Mouse (Mus musculus): ENCODE measurements around the gene Elmod3. TPM values are rescaled to one million over a fixed set of nuclear protein-coding genes. Genes with fewer than 3 reads are reported as not detected.

Elmod3 gene
- polyA plus RNA-seq, 1 experiment from 2014 or later = 16.7 TPM

DNA sequence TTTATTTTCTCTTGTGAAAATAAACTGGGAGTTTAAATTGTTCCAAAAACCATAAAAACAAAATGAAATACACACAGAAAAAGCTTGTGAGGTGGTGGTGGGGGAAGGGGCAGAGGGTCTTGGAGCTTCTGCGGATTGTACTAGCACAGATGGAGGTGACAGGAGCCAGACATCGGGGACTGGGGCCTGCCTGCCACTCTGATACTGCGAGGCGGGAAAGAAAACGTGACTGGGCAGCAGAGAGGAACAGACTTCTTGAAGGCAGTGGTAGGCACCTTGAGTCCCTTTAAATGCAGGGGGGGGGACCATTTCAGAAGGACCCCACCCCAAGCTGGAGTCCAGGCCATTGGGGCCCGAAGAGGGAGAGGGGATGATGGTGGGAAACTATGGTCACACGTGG lies 28.2 kb upstream of the Elmod3 start:
- Histone ChIP-seq H3K4me1 (no peaks in the 10 kb centered on the region), H3K4me2 (replicated peaks) (no peak overlapping the region), H3K9me3 (no peaks in the 10 kb centered on the region), H3K27me3 (no peaks in the 10 kb centered on the region), H3K36me3 (peaks cover 63% of the 10 kb centered on the region), H3K4me3 (no peak overlapping the region), H3K9ac (no peak overlapping the region), H3K27ac (no peak overlapping the region)
- 84% methylated on average over 7 of the region's 7 CpGs for WGBS
- no peak for ATAC-seq (ENCODE audit: low FRiP score, low read depth)

DNA sequence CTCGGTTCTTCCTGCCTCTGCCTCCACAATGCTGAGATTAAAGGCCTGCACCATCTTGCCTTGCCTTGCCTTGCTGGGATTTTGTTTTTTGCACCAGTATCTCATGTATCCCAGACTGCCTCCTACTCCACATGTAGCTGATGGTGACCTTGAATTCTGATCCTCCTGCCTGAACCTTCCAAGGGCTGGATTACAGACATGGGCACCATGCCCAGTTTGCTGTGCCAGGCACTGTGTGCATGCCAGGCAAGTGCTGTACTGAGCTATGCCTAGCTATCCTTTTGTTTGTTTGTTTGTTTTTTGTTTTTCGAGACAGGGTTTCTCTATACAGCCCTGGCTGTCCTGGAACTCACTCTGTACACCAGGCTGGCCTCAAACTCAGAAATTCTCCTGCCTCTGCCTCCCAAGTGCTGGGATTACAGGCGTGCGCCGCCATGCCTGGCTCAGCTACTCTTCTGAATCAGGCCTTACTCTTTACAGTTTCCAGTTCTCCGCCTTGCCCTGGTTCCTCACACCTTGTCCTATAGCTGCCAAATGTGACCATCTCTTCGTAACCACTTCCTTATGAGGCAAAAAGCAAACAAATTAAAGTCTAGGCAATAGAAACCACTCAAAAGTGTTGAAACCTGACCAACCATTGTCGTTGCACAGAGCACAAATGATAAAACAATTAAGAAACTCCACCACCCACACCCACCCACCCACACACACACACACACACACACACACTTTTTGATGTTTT lies 25.6 kb upstream of the Elmod3 start:
- 91% methylated on average over 8 of the region's 8 CpGs for WGBS
- Histone ChIP-seq H3K9ac (no peak overlapping the region), H3K4me2 (replicated peaks) (no peak overlapping the region), H3K4me3 (no peak overlapping the region), H3K36me3 (peaks cover 38% of the 10 kb centered on the region), H3K27me3 (no peaks in the 10 kb centered on the region), H3K27ac (no peak overlapping the region), H3K4me1 (no peaks in the 10 kb centered on the region), H3K9me3 (no peaks in the 10 kb centered on the region)
- no peak for ATAC-seq (ENCODE audit: low FRiP score, low read depth)

DNA sequence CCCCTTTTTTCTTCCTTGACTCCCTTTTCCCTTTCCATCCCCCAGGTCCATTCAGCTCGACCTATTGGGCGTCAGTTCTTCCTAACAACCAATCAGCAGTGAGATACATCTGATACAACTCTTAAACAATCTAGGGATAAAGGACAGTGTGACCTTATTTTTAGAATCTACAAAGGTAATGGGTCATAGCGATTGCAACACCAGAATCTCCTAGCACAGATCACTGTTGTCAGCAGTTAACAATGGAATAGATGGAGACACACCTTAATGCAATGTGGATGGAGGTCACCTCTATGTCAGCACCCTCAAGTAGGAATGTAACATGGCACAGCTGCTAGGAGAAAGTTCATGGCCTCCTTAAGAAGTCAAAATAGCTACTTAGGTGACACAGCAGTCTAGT lies 24.7 kb upstream of the Elmod3 start:
- no peak overlapping the region for H3K27ac ChIP-seq
- H3K4me2 ChIP-seq (replicated peaks) = no peak overlapping the region
- H3K4me1 ChIP-seq = no peaks in the 10 kb centered on the region
- ATAC-seq (ENCODE audit: low FRiP score, low read depth) = no peak
- H3K36me3 ChIP-seq = peaks cover 29% of the 10 kb centered on the region
- H3K9me3 ChIP-seq = no peaks in the 10 kb centered on the region
- no peaks in the 10 kb centered on the region for H3K27me3 ChIP-seq
- no peak overlapping the region for H3K9ac ChIP-seq
- H3K4me3 ChIP-seq = no peak overlapping the region
- 41% methylated on average over 3 of the region's 3 CpGs for WGBS

DNA sequence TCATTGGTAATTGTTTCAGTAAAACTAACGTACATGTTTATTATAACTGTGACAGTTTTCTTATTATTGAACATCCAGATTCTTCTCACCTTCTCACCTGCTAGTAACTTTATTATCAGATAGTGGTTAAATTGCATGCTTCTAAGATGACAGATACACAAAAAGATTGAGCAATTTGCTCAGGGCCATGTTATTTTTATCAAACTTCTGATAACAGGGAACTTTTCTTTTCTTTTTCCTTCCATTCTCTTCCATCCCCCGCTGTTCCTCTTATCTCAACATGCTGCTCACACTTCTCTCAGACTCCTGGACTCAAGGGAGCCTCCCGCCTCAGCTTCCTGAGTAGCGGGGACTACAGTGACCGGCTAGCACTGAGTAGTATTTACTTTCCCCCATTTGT lies 22.7 kb upstream of the Elmod3 start:
- no peak overlapping the region for H3K4me2 ChIP-seq (replicated peaks)
- 80% methylated on average over 5 of the region's 5 CpGs for WGBS
- no peak for ATAC-seq (ENCODE audit: low FRiP score, low read depth)

DNA sequence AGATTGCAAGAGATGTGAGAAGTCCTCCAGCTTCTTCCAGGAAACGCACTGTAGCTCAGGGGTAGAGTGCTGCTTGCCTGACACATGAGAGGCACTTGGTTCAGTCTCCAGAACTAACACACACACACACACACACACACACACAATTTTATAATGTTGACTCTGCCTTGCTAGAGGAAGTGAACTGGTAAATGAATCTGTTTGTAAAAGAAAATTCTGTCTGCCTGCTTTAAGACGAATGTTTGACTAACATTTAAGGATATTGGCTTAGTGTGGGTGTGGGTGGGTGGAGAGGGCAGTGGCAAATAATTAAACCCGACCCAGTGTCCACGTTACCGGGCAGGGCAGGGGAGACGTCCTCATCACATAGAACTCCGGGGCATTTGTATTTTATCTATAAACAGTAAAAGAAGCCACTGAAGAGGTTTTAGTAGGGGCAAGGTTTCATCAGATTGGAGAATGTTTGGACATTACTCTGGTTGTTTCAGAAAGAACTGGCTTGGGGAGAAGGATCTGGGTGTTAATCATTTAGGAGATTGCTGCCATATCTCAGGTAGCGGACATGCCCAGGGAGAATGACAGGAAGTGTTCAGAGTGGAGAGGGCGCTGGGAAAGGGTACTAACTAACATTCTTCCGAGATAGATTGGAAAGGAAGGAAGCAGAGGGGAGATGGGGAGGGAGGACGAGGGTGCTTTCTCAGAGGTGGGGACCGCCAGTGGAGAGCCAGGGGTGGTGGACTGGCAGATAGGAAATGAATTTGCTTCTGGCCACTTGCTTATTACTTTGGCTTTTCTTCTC lies 21.7 kb upstream of the Elmod3 start:
- H3K36me3 ChIP-seq = peaks cover 3% of the 10 kb centered on the region; the same call in 1 of the 2 replicates
- no peak overlapping the region for H3K9ac ChIP-seq
- 57% methylated on average over 12 of the region's 12 CpGs for WGBS
- H3K9me3 ChIP-seq = no peaks in the 10 kb centered on the region
- no peaks in the 10 kb centered on the region for H3K27me3 ChIP-seq
- H3K4me3 ChIP-seq = no peak overlapping the region
- peaks cover 19% of the 10 kb centered on the region for H3K4me1 ChIP-seq
- no peak overlapping the region for H3K4me2 ChIP-seq (replicated peaks)
- no peak for ATAC-seq (ENCODE audit: low FRiP score, low read depth)
- no peak overlapping the region for H3K27ac ChIP-seq

More for the DNA sequence above, 22.7 kb upstream of the Elmod3 start:
- Histone ChIP-seq H3K4me1 (peaks cover 9% of the 10 kb centered on the region), H3K9me3 (no peaks in the 10 kb centered on the region), H3K9ac (no peak overlapping the region), H3K4me3 (no peak overlapping the region), H3K27ac (no peak overlapping the region), H3K27me3 (no peaks in the 10 kb centered on the region), H3K36me3 (peaks cover 9% of the 10 kb centered on the region)

DNA sequence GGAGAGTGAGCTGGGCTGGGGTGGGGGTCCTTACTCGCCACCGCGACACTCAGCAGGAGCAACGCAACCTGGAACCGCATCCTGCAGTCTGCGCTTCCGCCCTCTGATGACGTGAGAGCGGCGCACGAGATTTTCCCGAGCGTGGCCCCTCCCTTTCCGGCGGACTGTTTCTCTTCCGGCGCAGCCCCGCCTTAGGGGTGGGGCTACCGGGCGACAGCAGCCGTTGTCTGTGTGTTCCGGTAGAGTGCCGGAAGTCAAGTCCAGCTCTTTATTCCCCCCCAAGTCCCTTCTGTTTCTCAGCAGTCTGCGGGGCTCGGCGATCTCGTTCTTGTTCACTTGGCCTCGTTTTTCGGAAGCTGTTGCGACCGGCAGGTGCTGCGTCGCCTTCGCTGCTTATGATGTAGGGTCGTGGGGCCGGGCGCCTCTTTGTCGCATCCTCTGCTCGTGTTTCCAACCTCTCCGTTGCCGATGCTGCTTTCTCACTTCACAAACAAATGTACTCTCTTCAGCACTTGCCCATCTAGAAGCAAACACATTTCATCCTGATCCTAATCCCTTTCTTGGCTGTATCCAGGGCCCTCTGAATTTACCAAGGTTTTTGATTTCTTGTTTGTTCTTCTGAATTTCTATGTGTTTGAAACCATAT lies 18.6 kb upstream of the Elmod3 start, which contains the start of gene Tgoln1:
Gene Tgoln1, minus strand, starts transcription at position 358 of the 646 bp plus-strand sequence.
- no peaks in the 10 kb centered on the region for H3K27me3 ChIP-seq
- under 1% methylated on average over 41 of the region's 41 CpGs for WGBS
- ATAC-seq (ENCODE audit: low FRiP score, low read depth) = peak; percentile 97

DNA sequence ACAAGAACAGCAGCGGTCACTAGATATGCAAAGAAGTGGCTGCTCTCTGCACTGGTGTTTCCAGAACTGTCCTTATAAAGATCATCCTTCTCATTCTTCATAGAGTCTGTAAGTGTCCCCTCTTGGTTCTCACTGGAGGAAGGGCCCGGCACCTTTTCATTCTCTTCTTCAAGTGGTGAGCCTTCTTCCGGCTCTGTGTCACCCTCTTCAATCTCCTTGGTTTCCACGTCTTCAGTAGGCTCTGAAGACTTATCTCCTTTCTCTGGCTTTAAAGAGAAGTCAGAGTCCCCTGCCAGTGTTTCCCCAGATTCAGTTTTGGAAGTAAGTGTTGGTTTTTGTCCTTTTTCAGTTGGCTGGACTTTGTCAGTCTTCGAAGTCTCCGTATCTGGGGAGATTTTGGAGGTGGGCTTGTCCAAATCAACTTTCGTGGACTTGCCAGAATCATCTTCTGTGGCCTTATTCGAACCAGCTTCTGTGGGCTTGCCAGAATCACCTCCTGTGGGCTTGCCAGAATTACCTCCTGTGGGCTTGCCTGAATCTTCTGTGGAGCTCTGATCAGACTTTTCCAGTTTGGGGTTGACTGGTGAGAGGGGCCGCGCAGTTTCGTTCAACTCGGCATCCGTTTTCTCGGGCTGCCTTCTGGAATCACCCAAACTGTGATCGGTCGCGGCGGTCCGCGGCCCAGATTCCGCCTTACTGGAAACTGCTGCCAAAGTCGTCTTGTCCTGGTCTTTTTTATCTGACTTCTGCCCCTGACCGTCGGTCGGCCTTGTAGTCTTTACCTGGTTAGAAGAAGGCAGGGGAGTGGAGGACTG lies 17.6 kb upstream of the Elmod3 start:
- peak overlapping the region; percentile 97 for H3K4me2 ChIP-seq (replicated peaks)
- no peaks in the 10 kb centered on the region for H3K9me3 ChIP-seq
- peak overlapping the region; percentile 84 for H3K4me3 ChIP-seq
- no peak for ATAC-seq (ENCODE audit: low FRiP score, low read depth)
- H3K36me3 ChIP-seq = peaks cover 31% of the 10 kb centered on the region
- H3K4me1 ChIP-seq = peaks cover 33% of the 10 kb centered on the region
- H3K9ac ChIP-seq = peak overlapping the region; percentile 84
- no peak overlapping the region for H3K27ac ChIP-seq
- 27% methylated on average over 25 of the region's 25 CpGs for WGBS
- H3K27me3 ChIP-seq = no peaks in the 10 kb centered on the region

More for the DNA sequence above, 18.6 kb upstream of the Elmod3 start, which contains the start of gene Tgoln1:
- Histone ChIP-seq H3K4me1 (peaks cover 33% of the 10 kb centered on the region), H3K4me3 (peak within 1 kb of the TSS; percentile 84), H3K4me2 (replicated peaks) (peak within 1 kb of the TSS; percentile 97), H3K9me3 (no peaks in the 10 kb centered on the region), H3K27ac (peak within 1 kb of the TSS; percentile 88), H3K9ac (peak within 1 kb of the TSS; percentile 84), H3K36me3 (peaks cover 21% of the 10 kb centered on the region)

DNA sequence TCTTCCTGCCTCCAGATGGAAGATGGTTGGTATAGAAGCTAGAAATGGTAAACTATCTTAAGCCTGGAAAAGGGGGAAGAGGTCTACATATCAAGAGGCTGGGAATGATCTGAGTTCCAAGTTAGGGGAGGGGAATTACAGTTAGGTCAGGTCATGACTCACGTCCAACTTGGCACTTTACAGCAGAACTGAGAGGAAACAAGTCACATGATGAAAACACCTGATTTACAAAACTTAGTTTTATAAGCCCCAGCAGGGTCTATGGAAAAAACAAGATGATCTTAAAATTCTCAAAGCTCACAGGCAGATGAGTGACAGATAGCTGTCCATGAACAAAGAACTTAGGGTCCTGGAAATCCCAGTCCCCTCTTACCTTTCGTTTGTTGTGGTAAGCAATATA lies 16.9 kb upstream of the Elmod3 start:
- peak overlapping the region; percentile 84 for H3K4me3 ChIP-seq
- H3K27ac ChIP-seq = no peak overlapping the region
- no peaks in the 10 kb centered on the region for H3K9me3 ChIP-seq
- peak overlapping the region; percentile 97 for H3K4me2 ChIP-seq (replicated peaks)
- peak overlapping the region; percentile 84 for H3K9ac ChIP-seq
- WGBS = 67% methylated on average over 2 of the region's 2 CpGs
- no peaks in the 10 kb centered on the region for H3K27me3 ChIP-seq
- peaks cover 38% of the 10 kb centered on the region for H3K36me3 ChIP-seq
- H3K4me1 ChIP-seq = peaks cover 33% of the 10 kb centered on the region
- ATAC-seq (ENCODE audit: low FRiP score, low read depth) = no peak

DNA sequence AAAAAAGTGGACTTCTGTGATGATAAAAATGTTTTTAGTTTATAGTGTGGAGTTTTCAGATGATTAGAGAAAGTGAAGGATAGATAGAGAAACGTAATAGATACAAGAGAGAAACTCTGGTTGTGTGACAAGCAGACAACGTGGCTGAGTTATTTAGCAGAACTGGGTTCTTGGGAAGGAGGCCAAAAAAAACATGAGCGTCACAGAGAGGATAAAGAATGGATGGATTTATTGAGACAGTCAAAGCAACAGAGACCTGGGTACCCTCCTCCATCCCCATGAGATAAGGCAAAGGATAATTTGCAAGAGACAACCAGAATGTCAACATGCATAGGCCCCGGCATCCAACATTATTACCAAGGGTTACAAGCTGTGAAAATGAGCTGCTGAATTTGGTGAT lies 12.0 kb upstream of the Elmod3 start:
- Histone ChIP-seq H3K27me3 (no peaks in the 10 kb centered on the region), H3K4me2 (replicated peaks) (no peak overlapping the region), H3K27ac (no peak overlapping the region), H3K36me3 (peaks cover 75% of the 10 kb centered on the region), H3K4me1 (peaks cover 17% of the 10 kb centered on the region), H3K9ac (no peak overlapping the region), H3K4me3 (no peak overlapping the region), H3K9me3 (no peaks in the 10 kb centered on the region)
- 83% methylated on average over 4 of the region's 4 CpGs for WGBS
- ATAC-seq (ENCODE audit: low FRiP score, low read depth) = no peak

DNA sequence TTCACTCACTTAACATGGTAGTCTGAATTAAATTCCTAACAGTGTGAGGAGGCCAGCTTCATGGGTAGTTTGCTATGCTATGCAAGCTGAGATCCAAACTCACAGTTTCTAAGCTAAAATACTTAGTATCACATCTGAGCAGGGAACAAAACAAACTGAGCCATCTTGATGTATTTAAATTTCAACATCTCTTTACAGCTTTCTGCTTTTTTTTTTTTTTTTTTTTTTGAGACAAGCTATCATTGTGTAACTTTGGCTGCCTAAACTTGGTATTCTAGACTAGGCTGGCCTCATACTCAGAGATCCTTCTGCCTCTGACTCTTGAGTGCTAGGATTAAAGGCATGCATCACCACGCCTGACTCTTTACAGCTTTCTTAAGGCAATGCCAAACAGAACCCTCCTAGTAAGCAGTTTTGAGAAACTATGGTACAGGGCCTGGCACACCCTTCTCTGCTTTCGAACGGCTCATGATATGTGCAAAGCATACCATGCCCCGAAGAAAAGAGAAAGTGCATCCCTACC lies 10.5 kb upstream of the Elmod3 start:
- Histone ChIP-seq H3K36me3 (peaks cover 86% of the 10 kb centered on the region), H3K4me3 (no peak overlapping the region), H3K27ac (no peak overlapping the region), H3K27me3 (no peaks in the 10 kb centered on the region), H3K4me1 (peaks cover 2% of the 10 kb centered on the region), H3K4me2 (replicated peaks) (no peak overlapping the region), H3K9me3 (no peaks in the 10 kb centered on the region), H3K9ac (no peak overlapping the region)
- no peak for ATAC-seq (ENCODE audit: low FRiP score, low read depth)
- 87% methylated on average over 4 of the region's 4 CpGs for WGBS

DNA sequence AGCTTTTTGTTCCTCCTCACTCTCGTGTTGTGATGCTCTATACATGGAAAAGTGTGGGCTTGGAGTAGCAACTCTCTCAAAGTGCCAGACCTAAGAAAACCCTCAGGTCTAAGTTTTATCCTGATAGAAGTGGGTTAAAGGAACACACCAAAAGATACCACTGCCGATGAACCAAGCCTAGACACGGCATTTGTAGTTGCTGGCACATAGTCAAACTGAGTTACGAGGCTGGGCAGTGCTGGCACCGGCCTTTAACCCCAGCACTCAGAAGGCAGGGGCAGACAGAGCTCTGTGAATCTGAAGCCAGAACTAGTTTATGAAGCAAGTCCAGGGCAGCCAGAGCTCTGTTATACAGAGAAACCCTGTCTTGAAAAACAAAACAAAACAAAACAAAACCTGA lies 9.5 kb upstream of the Elmod3 start:
- Histone ChIP-seq H3K27me3 (no peaks in the 10 kb centered on the region), H3K4me2 (replicated peaks) (no peak overlapping the region), H3K9ac (no peak overlapping the region), H3K36me3 (peaks cover 79% of the 10 kb centered on the region), H3K4me1 (no peaks in the 10 kb centered on the region), H3K9me3 (no peaks in the 10 kb centered on the region), H3K27ac (no peak overlapping the region), H3K4me3 (no peak overlapping the region)
- ATAC-seq (ENCODE audit: low FRiP score, low read depth) = no peak
- WGBS = 84% methylated on average over 5 of the region's 5 CpGs
